Mouse (Mus musculus): ENCODE results near the gene Hrasls. TPM values are rescaled to one million over a fixed set of nuclear protein-coding genes. Genes with fewer than 3 reads are reported as not detected.
A peak's percentile ranks its signal among the peaks of the same experiment; 100 is the strongest.

Gene Hrasls
- 3.7 and 4.4 TPM in 2 replicates for polyA plus RNA-seq (2016; fragmentation: Nextera tagmentation; extraction: Ambion mirVana)

DNA sequence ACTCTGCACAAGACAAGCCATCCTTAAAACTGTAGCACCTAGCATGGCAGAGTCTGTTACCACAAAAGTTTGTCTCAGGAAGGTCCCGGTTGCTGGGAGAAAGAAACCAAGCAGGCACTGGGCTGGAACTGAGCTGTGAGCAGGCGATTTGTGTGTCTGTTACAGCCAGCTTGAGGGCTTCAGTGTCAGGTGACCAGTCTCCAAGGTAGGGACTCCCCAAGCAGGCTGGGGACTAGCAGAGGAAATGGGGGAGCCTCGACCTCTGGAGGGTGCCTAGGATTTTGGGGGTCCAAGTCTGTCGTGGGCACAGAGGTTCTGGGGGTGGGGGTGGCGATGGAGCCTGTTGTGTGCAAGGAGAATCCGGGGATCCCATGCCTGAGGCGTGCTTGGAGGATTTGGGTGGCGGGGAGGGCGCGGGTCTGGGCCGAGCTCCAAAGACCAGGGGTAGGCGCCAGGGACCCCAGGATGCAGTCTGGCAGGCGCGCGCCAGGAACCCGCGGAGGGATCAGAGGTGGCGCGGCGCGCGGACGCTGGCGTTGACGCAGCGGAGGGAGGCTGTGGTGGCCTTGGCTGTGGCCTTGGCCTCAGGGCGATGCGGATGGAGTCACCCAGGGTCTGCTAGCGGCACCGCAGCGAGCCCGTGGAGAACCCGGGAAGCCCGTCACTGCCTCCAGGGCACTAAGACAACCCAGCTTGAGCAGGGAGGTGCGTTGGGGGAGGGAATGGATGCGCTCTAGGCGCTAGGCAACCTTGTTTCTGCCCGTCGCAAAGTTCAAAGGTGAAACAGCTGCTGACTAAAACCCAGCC, at the start of gene Hrasls:
TSS of gene Hrasls (plus strand) at position 91 of the 807 bp plus-strand sequence.
- 1% methylated on average over 39 of the region's 39 CpGs for WGBS
- Histone ChIP-seq H3K9me3 (replicated peaks) (no peaks in the 10 kb centered on the region), H3K4me2 (peak within 1 kb of the TSS; percentile 87), H3K4me3 (peak within 1 kb of the TSS; percentile 49), H3K27me3 (replicated peaks) (peaks cover 20% of the 10 kb centered on the region; the same call in 1 of the 2 replicates), H3K27ac (ENCODE audit: poor library complexity, severe bottlenecking) (no peak within 1 kb of the TSS), H3K36me3 (no peaks in the 10 kb centered on the region), H3K4me1 (replicated peaks) (peaks cover 16% of the 10 kb centered on the region), H3K9ac (peak within 1 kb of the TSS; percentile 71)
- ATAC-seq (ENCODE audit: insufficient number of reproducible peaks, low FRiP score), result peak; percentile 64

DNA sequence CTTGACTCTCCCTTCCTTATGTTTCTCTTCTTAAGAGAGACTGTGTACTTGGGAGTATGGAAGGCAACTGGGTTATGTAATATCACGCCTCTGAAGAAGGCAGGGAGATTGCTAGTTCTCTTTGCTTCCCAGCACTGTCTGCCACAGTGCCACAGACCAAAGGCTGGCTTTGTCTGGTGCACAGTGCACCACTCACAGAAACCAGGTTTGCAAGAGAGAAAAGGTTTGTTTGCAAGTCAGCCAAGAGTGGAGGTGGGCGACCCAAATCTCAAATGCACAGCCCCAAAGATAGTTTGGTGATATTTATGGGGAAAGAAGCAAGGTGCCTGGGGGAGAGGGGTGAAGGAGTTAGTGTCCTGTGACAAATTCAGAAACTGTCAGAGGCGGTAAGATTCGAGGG, 47.2 kb upstream of the Hrasls start:
- Histone ChIP-seq H3K36me3 (no peaks in the 10 kb centered on the region), H3K4me2 (no peak overlapping the region), H3K27me3 (replicated peaks) (no peaks in the 10 kb centered on the region), H3K9me3 (replicated peaks) (0 out of 2 replicates have a peak, but pooled peaks cover 6% of the 10 kb centered on the region), H3K9ac (no peak overlapping the region), H3K4me1 (replicated peaks) (0 out of 2 replicates have a peak, but pooled peaks cover 5% of the 10 kb centered on the region), H3K27ac (ENCODE audit: poor library complexity, severe bottlenecking) (no peak overlapping the region), H3K4me3 (no peak overlapping the region)
- ATAC-seq (ENCODE audit: insufficient number of reproducible peaks, low FRiP score), result no peak
- 68% methylated on average over 4 of the region's 4 CpGs for WGBS

DNA sequence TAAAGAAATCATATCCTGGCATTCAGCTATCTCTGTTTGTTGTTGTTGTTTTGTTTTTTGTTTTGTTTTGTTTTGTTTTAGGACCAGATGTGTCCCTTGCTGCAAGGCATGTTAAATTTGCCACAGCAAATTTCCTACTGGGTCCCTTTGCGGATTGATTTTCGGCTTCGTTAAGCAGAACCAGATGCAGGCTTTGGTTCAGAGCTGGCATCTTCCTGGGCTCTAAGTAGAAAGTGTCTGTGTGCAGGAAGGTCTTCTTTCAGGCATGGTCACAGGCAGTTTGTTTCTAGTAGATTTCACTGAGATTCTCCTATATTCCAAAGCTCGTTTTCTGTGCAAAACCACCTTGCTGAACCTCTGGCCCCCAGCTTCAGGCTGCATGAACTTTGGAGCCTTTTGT, 42.4 kb upstream of the Hrasls start:
- Histone ChIP-seq H3K36me3 (no peaks in the 10 kb centered on the region), H3K4me1 (replicated peaks) (0 out of 2 replicates have a peak, but pooled peaks cover 5% of the 10 kb centered on the region), H3K4me3 (no peak overlapping the region), H3K27me3 (replicated peaks) (no peaks in the 10 kb centered on the region), H3K9me3 (replicated peaks) (0 out of 2 replicates have a peak, but pooled peaks cover 3% of the 10 kb centered on the region), H3K9ac (no peak overlapping the region), H3K27ac (ENCODE audit: poor library complexity, severe bottlenecking) (no peak overlapping the region), H3K4me2 (no peak overlapping the region)
- WGBS, result 86% methylated on average over 4 of the region's 4 CpGs
- no peak for ATAC-seq (ENCODE audit: insufficient number of reproducible peaks, low FRiP score)

DNA sequence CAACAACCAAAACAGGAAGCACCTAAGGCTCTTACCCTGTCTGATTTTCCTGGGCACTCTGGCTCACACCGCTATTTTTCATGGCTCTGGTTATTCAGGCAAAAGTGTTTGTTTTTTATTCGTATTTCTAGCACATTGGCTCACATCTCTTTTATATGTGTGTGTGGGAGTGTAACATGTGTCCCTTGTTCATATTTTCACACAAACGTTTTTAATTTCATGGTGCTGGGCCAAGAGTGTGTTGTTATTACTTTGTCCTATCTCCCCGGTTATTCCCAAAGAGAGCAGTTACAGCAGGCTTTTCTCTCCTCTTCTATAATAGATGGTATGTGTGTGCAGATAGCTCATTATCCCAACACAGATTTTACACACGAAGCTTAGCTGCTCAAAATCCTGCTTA, 37.8 kb upstream of the Hrasls start:
- WGBS, result 77% methylated on average over 5 of the region's 5 CpGs
- Histone ChIP-seq H3K4me1 (replicated peaks) (0 out of 2 replicates have a peak, but pooled peaks cover 5% of the 10 kb centered on the region), H3K9me3 (replicated peaks) (0 out of 2 replicates have a peak, but pooled peaks cover 3% of the 10 kb centered on the region), H3K9ac (no peak overlapping the region), H3K4me3 (no peak overlapping the region), H3K27ac (ENCODE audit: poor library complexity, severe bottlenecking) (no peak overlapping the region), H3K36me3 (no peaks in the 10 kb centered on the region), H3K4me2 (no peak overlapping the region), H3K27me3 (replicated peaks) (no peaks in the 10 kb centered on the region)
- ATAC-seq (ENCODE audit: insufficient number of reproducible peaks, low FRiP score), result no peak

DNA sequence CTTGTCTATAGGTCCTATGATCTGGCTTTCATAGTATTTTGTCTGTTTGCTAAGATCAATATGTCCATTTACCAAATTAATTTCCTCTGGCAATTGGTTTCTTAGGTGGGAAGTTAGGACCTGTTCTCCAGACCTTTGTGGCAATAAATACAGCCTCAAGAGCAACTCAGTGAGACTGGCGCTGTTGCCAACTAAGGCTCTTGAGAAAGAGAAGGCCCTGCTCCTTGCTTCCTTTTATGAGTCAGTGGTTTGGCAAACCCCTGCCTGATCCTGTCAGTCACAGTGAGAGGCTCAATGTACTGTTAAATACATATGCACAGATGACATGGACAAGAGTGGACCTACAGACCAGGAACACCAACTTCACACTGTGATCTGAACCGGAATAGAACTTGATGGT, 36.3 kb upstream of the Hrasls start:
- Histone ChIP-seq H3K9me3 (replicated peaks) (0 out of 2 replicates have a peak, but pooled peaks cover 3% of the 10 kb centered on the region), H3K27ac (ENCODE audit: poor library complexity, severe bottlenecking) (no peak overlapping the region), H3K27me3 (replicated peaks) (no peaks in the 10 kb centered on the region), H3K4me1 (replicated peaks) (0 out of 2 replicates have a peak, but pooled peaks cover 5% of the 10 kb centered on the region), H3K4me3 (no peak overlapping the region), H3K36me3 (no peaks in the 10 kb centered on the region), H3K4me2 (no peak overlapping the region), H3K9ac (no peak overlapping the region)
- ATAC-seq (ENCODE audit: insufficient number of reproducible peaks, low FRiP score), result no peak
- WGBS, result 82% methylated on average over 2 of the region's 2 CpGs

DNA sequence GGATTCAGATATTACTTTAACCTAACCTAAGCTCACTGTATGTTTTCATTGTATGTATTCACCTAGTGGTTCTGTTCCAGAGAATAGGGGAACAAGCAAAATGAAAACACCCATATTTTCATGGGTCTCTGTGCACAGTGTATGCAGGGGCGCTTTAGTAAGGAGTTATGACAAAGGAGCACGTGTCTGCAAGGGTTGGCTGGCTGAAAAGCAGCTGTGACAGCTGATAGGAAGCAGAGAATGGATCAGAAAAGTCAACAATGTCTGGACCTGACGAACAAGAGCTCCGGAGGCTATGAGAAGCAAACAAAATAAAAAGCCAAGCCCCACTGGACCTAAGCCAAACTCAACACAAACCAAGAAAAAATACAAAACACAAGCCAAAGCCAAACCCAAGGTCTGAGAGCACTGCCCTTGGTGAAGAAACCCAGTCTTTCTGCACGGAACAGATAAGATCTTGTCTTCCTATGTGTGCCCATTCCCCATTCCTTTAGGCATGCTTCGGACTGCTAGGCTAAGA, 34.6 kb upstream of the Hrasls start:
- 0 out of 2 replicates have a peak, but pooled peaks cover 3% of the 10 kb centered on the region for H3K9me3 ChIP-seq (replicated peaks)
- no peaks in the 10 kb centered on the region for H3K27me3 ChIP-seq (replicated peaks)
- H3K4me1 ChIP-seq (replicated peaks), result 0 out of 2 replicates have a peak, but pooled peaks cover 5% of the 10 kb centered on the region
- peak; percentile 69 for ATAC-seq (ENCODE audit: insufficient number of reproducible peaks, low FRiP score)
- H3K36me3 ChIP-seq, result no peaks in the 10 kb centered on the region
- 41% methylated on average over 6 of the region's 6 CpGs for WGBS
- no peak overlapping the region for H3K27ac ChIP-seq (ENCODE audit: poor library complexity, severe bottlenecking)
- no peak overlapping the region for H3K9ac ChIP-seq
- no peak overlapping the region for H3K4me2 ChIP-seq
- no peak overlapping the region for H3K4me3 ChIP-seq

DNA sequence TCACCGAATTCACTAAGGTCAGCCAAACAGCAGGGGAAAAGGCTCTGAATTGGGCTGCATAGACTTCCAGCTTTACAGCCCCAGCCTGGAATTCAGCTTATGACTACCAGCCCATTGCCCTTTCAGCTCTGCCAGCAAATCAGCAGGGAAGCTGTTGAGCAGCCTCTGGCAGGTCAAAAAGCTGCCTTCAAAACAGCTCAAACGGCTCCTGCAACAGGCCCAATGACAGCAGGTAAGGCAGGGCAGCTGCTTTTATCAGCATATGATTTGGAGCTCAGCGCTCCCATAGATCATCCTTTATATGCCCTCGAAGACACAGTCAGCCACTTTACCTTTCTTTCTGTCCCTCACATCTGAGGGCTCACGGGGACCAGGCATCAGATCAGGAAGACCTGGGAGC, 16.6 kb upstream of the Hrasls start:
- Histone ChIP-seq H3K4me2 (no peak overlapping the region), H3K27ac (ENCODE audit: poor library complexity, severe bottlenecking) (no peak overlapping the region), H3K4me1 (replicated peaks) (peaks cover 3% of the 10 kb centered on the region; the same call in 1 of the 2 replicates), H3K4me3 (no peak overlapping the region), H3K36me3 (no peaks in the 10 kb centered on the region), H3K9me3 (replicated peaks) (no peaks in the 10 kb centered on the region), H3K27me3 (replicated peaks) (no peaks in the 10 kb centered on the region), H3K9ac (no peak overlapping the region)
- ATAC-seq (ENCODE audit: insufficient number of reproducible peaks, low FRiP score), result no peak
- 23% methylated on average over 5 of the region's 5 CpGs for WGBS

DNA sequence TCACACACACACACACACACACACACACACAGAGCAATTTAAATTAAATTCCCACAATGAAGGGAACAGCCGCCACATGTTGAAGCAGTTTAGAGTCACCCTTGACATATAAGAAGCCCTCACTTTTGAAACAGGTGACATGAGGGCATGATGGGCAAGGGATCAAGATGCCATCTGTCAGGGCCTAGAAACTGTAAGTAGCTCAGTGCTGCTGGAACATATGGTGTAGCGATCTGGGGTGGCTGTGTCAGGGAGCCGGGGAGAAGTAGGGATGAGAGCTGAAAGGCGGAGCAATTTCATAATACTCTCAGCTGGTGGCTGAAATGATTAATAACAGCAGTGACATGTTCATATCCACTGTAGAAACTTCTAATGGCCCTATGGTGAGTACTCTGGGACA, 15.5 kb upstream of the Hrasls start:
- Histone ChIP-seq H3K4me3 (no peak overlapping the region), H3K27ac (ENCODE audit: poor library complexity, severe bottlenecking) (no peak overlapping the region), H3K9me3 (replicated peaks) (no peaks in the 10 kb centered on the region), H3K27me3 (replicated peaks) (no peaks in the 10 kb centered on the region), H3K4me2 (no peak overlapping the region), H3K4me1 (replicated peaks) (peaks cover 12% of the 10 kb centered on the region), H3K36me3 (no peaks in the 10 kb centered on the region), H3K9ac (no peak overlapping the region)
- 90% methylated on average over 4 of the region's 4 CpGs for WGBS
- ATAC-seq (ENCODE audit: insufficient number of reproducible peaks, low FRiP score), result no peak

DNA sequence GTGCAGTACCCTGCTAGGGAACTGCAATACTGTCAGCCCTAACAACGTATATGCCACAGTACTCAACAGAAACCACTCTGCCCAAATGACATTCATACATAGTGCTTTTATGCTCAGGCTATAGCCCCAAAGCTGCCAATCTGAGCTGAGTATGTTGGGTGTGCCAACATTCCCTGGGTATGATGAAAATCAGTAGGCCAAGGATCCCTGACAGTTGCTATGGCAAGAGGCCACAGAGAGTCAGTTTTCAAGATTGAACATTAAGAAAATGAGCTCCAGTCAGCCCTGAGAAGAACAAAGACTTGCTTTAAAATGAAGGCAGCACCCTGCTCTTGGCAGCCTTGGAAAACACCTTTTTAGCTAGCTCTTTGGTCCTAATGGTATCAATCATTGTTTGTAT, 14.3 kb upstream of the Hrasls start:
- no peak for ATAC-seq (ENCODE audit: insufficient number of reproducible peaks, low FRiP score)
- Histone ChIP-seq H3K27ac (ENCODE audit: poor library complexity, severe bottlenecking) (no peak overlapping the region), H3K36me3 (no peaks in the 10 kb centered on the region), H3K9me3 (replicated peaks) (no peaks in the 10 kb centered on the region), H3K27me3 (replicated peaks) (no peaks in the 10 kb centered on the region), H3K9ac (no peak overlapping the region), H3K4me3 (no peak overlapping the region), H3K4me1 (replicated peaks) (peaks cover 21% of the 10 kb centered on the region), H3K4me2 (no peak overlapping the region)
- WGBS, result 87% methylated on average over 1 of the region's 1 CpGs

DNA sequence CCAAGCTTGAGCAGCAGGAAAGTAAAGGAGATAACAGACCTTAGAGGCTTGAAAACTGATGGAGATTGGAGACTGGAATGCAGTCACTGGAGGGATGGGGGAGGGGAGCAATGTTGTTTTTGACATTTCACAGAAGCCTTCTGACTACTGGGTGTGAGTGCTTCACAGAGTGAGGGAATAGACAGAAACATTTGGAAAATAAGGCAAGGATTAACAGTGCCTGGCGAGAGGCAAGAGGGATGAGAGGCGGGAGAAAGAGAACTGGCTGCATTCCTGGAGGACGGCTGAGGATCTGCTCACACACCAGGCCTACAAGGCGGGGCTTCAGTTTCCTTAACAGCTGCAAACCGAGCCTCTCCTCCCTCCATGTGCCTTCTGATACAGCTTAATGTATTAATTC, 11.0 kb upstream of the Hrasls start:
- Histone ChIP-seq H3K27ac (ENCODE audit: poor library complexity, severe bottlenecking) (peak overlapping the region; percentile 31; the same call in 1 of the 2 replicates), H3K9ac (no peak overlapping the region), H3K4me3 (no peak overlapping the region), H3K36me3 (no peaks in the 10 kb centered on the region), H3K4me2 (peak overlapping the region; percentile 40), H3K27me3 (replicated peaks) (no peaks in the 10 kb centered on the region), H3K9me3 (replicated peaks) (no peaks in the 10 kb centered on the region), H3K4me1 (replicated peaks) (peaks cover 21% of the 10 kb centered on the region)
- 5% methylated on average over 5 of the region's 5 CpGs for WGBS
- ATAC-seq (ENCODE audit: insufficient number of reproducible peaks, low FRiP score), result peak; percentile 64

DNA sequence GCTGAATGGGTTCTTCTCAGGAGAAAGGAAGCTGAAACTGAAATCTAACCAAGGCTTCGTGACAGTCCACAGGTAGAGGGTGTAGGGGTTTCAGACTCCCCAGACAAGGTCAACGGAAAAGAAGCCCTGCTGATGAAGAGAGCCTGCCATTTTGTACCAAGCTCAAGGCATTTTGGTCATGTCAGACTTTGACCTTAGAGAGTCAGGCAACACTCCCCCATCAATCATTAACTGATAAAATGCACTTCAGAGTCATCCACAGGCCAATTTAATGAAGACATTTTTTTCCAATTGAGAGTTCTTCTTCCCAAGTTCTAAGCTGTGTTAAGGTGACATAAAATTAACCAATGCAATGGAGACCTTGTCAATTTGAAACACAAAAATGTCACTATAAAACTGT, 8.3 kb upstream of the Hrasls start:
- H3K4me1 ChIP-seq (replicated peaks), result peaks cover 21% of the 10 kb centered on the region
- 75% methylated on average over 2 of the region's 2 CpGs for WGBS
- H3K9me3 ChIP-seq (replicated peaks), result no peaks in the 10 kb centered on the region
- ATAC-seq (ENCODE audit: insufficient number of reproducible peaks, low FRiP score), result no peak
- no peaks in the 10 kb centered on the region for H3K27me3 ChIP-seq (replicated peaks)
- H3K36me3 ChIP-seq, result no peaks in the 10 kb centered on the region
- H3K9ac ChIP-seq, result no peak overlapping the region
- H3K4me2 ChIP-seq, result no peak overlapping the region
- no peak overlapping the region for H3K27ac ChIP-seq (ENCODE audit: poor library complexity, severe bottlenecking)
- H3K4me3 ChIP-seq, result no peak overlapping the region
